Mouse (Mus musculus) hindbrain, embryonic 12.5 days (tissue): ENCODE data around the gene Trmu. TPM values are rescaled to one million over a fixed set of nuclear protein-coding genes. Genes with fewer than 3 reads are reported as not detected.
"Not testable (repeated sequence)": the region's sequence is repeated elsewhere in the genome, so short reads cannot be mapped to it uniquely, and the experiment has no call there.

Experiments used
- ATAC-seq: fragments of 200-750 bp; cut with Nextera tagmentation; 2 replicates; pipeline ENCODE4 v1.8.0; 2017; ENCODE audit warnings: moderate TSS enrichment; ENCODE audit not compliant: low FRiP score
- H3K27ac ChIP-seq: fragments of 300-500 bp; sonication (generic); 2 replicates; pipeline ENCODE4 v1.5.1; 2016; ENCODE audit warnings: mild to moderate bottlenecking
- H3K27me3 ChIP-seq: fragments of 300-500 bp; sonication (generic); 2 replicates; pipeline ENCODE4 v1.6.1; 2016; ENCODE audit warnings: mild to moderate bottlenecking
- H3K36me3 ChIP-seq: fragments of 300-500 bp; sonication (generic); 2 replicates; pipeline ENCODE4 v1.6.1; 2016; ENCODE audit warnings: mild to moderate bottlenecking
- H3K4me1 ChIP-seq: fragments of 300-500 bp; sonication (generic); 2 replicates; pipeline ENCODE4 v1.6.1; 2016
- H3K4me2 ChIP-seq: fragments of 300-500 bp; sonication (generic); replicated peaks from 2 replicates; pipeline ENCODE4 v1.6.1; 2016; ENCODE audit warnings: mild to moderate bottlenecking
- H3K4me3 ChIP-seq: fragments of 300-500 bp; sonication (generic); 2 replicates; pipeline ENCODE4 v1.5.1; 2016; ENCODE audit warnings: mild to moderate bottlenecking
- H3K9ac ChIP-seq: fragments of 300-500 bp; sonication (generic); 2 replicates; pipeline ENCODE4 v1.6.1; 2016; ENCODE audit warnings: mild to moderate bottlenecking, moderate library complexity
- H3K9me3 ChIP-seq: fragments of 300-500 bp; sonication (generic); replicated peaks from 2 replicates; pipeline ENCODE4 v1.6.1; 2016; ENCODE audit warnings: mild to moderate bottlenecking
- WGBS: fragments of 180-500 bp; shearing (Covaris S2); methylation state at CpG from one replicate; pipeline ENCODE4 v1.1.7; 2016; 5-methylcytosine and 5-hydroxymethylcytosine counted together
- polyA plus RNA-seq: library from polyadenylated mRNA; unstranded; fragments of >200 nt; fragmentation: Nextera tagmentation; extraction: Ambion mirVana; gene quantifications from 2 replicates; pipeline ENCODE4 v1.2.1, GENCODE M21; 2016

Gene Trmu
- polyA plus RNA-seq, 1 experiment from 2014 or later: 47.0 TPM

- 91% methylated on average over 7 of the region's 7 CpGs for WGBS
- not testable (repeated sequence) for H3K4me3 ChIP-seq, H3K27me3 ChIP-seq, H3K9me3 ChIP-seq, H3K4me2 ChIP-seq, H3K4me1 ChIP-seq, ATAC-seq, H3K9ac ChIP-seq, H3K27ac ChIP-seq
- peaks cover 80% of the 10 kb centered on the region for H3K36me3 ChIP-seq
Measured at GRCm38 (mm10) chr15:85865913-85866312, 13.2 kb upstream of the Trmu start.

- H3K36me3 ChIP-seq: peaks cover 87% of the 10 kb centered on the region
- ATAC-seq: no peak
- no peak overlapping the region for H3K27ac ChIP-seq
Measured at GRCm38 (mm10) chr15:85867696-85868095, 11.4 kb upstream of the Trmu start.

GRCm38 (mm10) chr15:85877336-85877735, 1.8 kb upstream of the Trmu start:
- Histone ChIP-seq H3K4me3 (no peak overlapping the region), H3K36me3 (peaks cover 39% of the 10 kb centered on the region), H3K4me2 (no peak overlapping the region), H3K9me3 (no peaks in the 10 kb centered on the region), H3K4me1 (peaks cover 24% of the 10 kb centered on the region), H3K27ac (no peak overlapping the region), H3K9ac (no peak overlapping the region), H3K27me3 (no peaks in the 10 kb centered on the region)
- no peak for ATAC-seq
- WGBS: 92% methylated on average over 7 of the region's 7 CpGs

More at GRCm38 (mm10) chr15:85867696-85868095, 11.4 kb upstream of the Trmu start:
- Histone ChIP-seq H3K27me3 (no peaks in the 10 kb centered on the region), H3K4me2 (no peak overlapping the region), H3K4me1 (no peaks in the 10 kb centered on the region), H3K9me3 (no peaks in the 10 kb centered on the region), H3K9ac (no peak overlapping the region), H3K4me3 (no peak overlapping the region)
- WGBS: 52% methylated on average over 6 of the region's 6 CpGs

GRCm38 (mm10) chr15:85879498-85879895, 385 bp downstream of the Trmu start:
- peak overlapping the region; percentile 79 for H3K4me3 ChIP-seq
- H3K4me2 ChIP-seq: peak overlapping the region; percentile 96
- peaks cover 43% of the 10 kb centered on the region for H3K36me3 ChIP-seq
- H3K9me3 ChIP-seq: no peaks in the 10 kb centered on the region
- 2% methylated on average over 18 of the region's 18 CpGs for WGBS
- peaks cover 24% of the 10 kb centered on the region for H3K4me1 ChIP-seq
- ATAC-seq: peak; percentile 36
- H3K27ac ChIP-seq: peak overlapping the region; percentile 71
- peak overlapping the region; percentile 84 for H3K9ac ChIP-seq
- H3K27me3 ChIP-seq: no peaks in the 10 kb centered on the region

GRCm38 (mm10) chr15:85885606-85886005, 6.5 kb downstream of the Trmu start:
- Histone ChIP-seq H3K9me3 (no peaks in the 10 kb centered on the region), H3K9ac (no peak overlapping the region), H3K4me1 (peaks cover 3% of the 10 kb centered on the region; the same call in 1 of the 2 replicates), H3K27ac (no peak overlapping the region), H3K27me3 (no peaks in the 10 kb centered on the region), H3K4me3 (no peak overlapping the region), H3K4me2 (no peak overlapping the region), H3K36me3 (peaks cover 52% of the 10 kb centered on the region)
- WGBS: 87% methylated on average over 5 of the region's 5 CpGs
- ATAC-seq: no peak

GRCm38 (mm10) chr15:85889235-85889634, 10.1 kb downstream of the Trmu start:
- no peaks in the 10 kb centered on the region for H3K9me3 ChIP-seq
- WGBS: 88% methylated on average over 4 of the region's 4 CpGs
- H3K27me3 ChIP-seq: no peaks in the 10 kb centered on the region
- no peak overlapping the region for H3K4me3 ChIP-seq
- 0 out of 2 replicates have a peak, but pooled peaks cover 13% of the 10 kb centered on the region for H3K4me1 ChIP-seq
- no peak overlapping the region for H3K4me2 ChIP-seq
- H3K27ac ChIP-seq: no peak overlapping the region
- H3K36me3 ChIP-seq: peaks cover 64% of the 10 kb centered on the region
- H3K9ac ChIP-seq: no peak overlapping the region
- ATAC-seq: no peak

GRCm38 (mm10) chr15:85891971-85892370, 12.9 kb downstream of the Trmu start:
- Histone ChIP-seq H3K27me3 (no peaks in the 10 kb centered on the region), H3K9ac (no peak overlapping the region), H3K4me1 (0 out of 2 replicates have a peak, but pooled peaks cover 13% of the 10 kb centered on the region), H3K27ac (peak overlapping the region; percentile 58; the same call in 1 of the 2 replicates), H3K9me3 (no peaks in the 10 kb centered on the region), H3K36me3 (peaks cover 60% of the 10 kb centered on the region), H3K4me2 (no peak overlapping the region), H3K4me3 (no peak overlapping the region)
- 0 out of 2 replicates have a peak, but pooled peaks have one; percentile 38 for ATAC-seq
- 72% methylated on average over 10 of the region's 10 CpGs for WGBS

- no peaks in the 10 kb centered on the region for H3K9me3 ChIP-seq
- peak; percentile 72 for ATAC-seq
- 0 out of 2 replicates have a peak, but pooled peaks cover 13% of the 10 kb centered on the region for H3K4me1 ChIP-seq
- WGBS: 57% methylated on average over 13 of the region's 13 CpGs
- H3K9ac ChIP-seq: no peak overlapping the region; the same call in 1 of the 2 replicates
- H3K36me3 ChIP-seq: peaks cover 66% of the 10 kb centered on the region
- H3K4me2 ChIP-seq: no peak overlapping the region
- peak overlapping the region; percentile 58 for H3K27ac ChIP-seq
- H3K27me3 ChIP-seq: no peaks in the 10 kb centered on the region
- no peak overlapping the region for H3K4me3 ChIP-seq
Measured at GRCm38 (mm10) chr15:85892498-85893118, 13.5 kb downstream of the Trmu start.

- H3K9ac ChIP-seq: no peak overlapping the region
- H3K27ac ChIP-seq: no peak overlapping the region
- H3K36me3 ChIP-seq: peaks cover 72% of the 10 kb centered on the region
- H3K4me1 ChIP-seq: 0 out of 2 replicates have a peak, but pooled peaks cover 13% of the 10 kb centered on the region
- H3K27me3 ChIP-seq: no peaks in the 10 kb centered on the region
- WGBS: 86% methylated on average over 7 of the region's 7 CpGs
- H3K4me2 ChIP-seq: no peak overlapping the region
- no peak overlapping the region for H3K4me3 ChIP-seq
- ATAC-seq: no peak
- no peaks in the 10 kb centered on the region for H3K9me3 ChIP-seq
Measured at GRCm38 (mm10) chr15:85893871-85894270, 14.8 kb downstream of the Trmu start.

- WGBS: 21% methylated on average over 8 of the region's 8 CpGs
- H3K4me1 ChIP-seq: 0 out of 2 replicates have a peak, but pooled peaks cover 13% of the 10 kb centered on the region
- no peaks in the 10 kb centered on the region for H3K27me3 ChIP-seq
- H3K9me3 ChIP-seq: no peaks in the 10 kb centered on the region
- no peak overlapping the region for H3K9ac ChIP-seq
- H3K36me3 ChIP-seq: peaks cover 75% of the 10 kb centered on the region
- ATAC-seq: no peak
- no peak overlapping the region for H3K4me2 ChIP-seq
- H3K27ac ChIP-seq: no peak overlapping the region
- no peak overlapping the region for H3K4me3 ChIP-seq
Measured at GRCm38 (mm10) chr15:85896284-85896683, 17.2 kb downstream of the Trmu start.

GRCm38 (mm10) chr15:85897113-85897512, 18.0 kb downstream of the Trmu start:
- Histone ChIP-seq H3K36me3 (peaks cover 76% of the 10 kb centered on the region), H3K9me3 (no peaks in the 10 kb centered on the region), H3K4me1 (0 out of 2 replicates have a peak, but pooled peaks cover 10% of the 10 kb centered on the region), H3K4me2 (no peak overlapping the region), H3K27ac (no peak overlapping the region), H3K27me3 (no peaks in the 10 kb centered on the region), H3K4me3 (no peak overlapping the region), H3K9ac (no peak overlapping the region)
- 92% methylated on average over 10 of the region's 10 CpGs for WGBS
- ATAC-seq: no peak

- no peaks in the 10 kb centered on the region for H3K27me3 ChIP-seq
- H3K4me1 ChIP-seq: no peaks in the 10 kb centered on the region
- H3K36me3 ChIP-seq: peaks cover 59% of the 10 kb centered on the region
- H3K9ac ChIP-seq: no peak overlapping the region
- 47% methylated on average over 6 of the region's 6 CpGs for WGBS
- H3K27ac ChIP-seq: no peak overlapping the region
- no peak for ATAC-seq
- H3K9me3 ChIP-seq: no peaks in the 10 kb centered on the region
- no peak overlapping the region for H3K4me2 ChIP-seq
- H3K4me3 ChIP-seq: no peak overlapping the region
Measured at GRCm38 (mm10) chr15:85899396-85899795, 20.3 kb downstream of the Trmu start.

- H3K4me1 ChIP-seq: peaks cover 6% of the 10 kb centered on the region
- no peak for ATAC-seq
- H3K36me3 ChIP-seq: peaks cover 49% of the 10 kb centered on the region
- H3K9ac ChIP-seq: no peak overlapping the region
- H3K27me3 ChIP-seq: no peaks in the 10 kb centered on the region
- WGBS: 91% methylated on average over 8 of the region's 8 CpGs
- no peak overlapping the region for H3K4me3 ChIP-seq
- no peaks in the 10 kb centered on the region for H3K9me3 ChIP-seq
- no peak overlapping the region for H3K4me2 ChIP-seq
- H3K27ac ChIP-seq: no peak overlapping the region
Measured at GRCm38 (mm10) chr15:85900318-85900717, 21.2 kb downstream of the Trmu start.
